Mouse (Mus musculus) cerebellum, postnatal 4 days (tissue): ENCODE measurements around the gene Mymx.
A peak's percentile ranks its signal among the peaks of the same experiment; 100 is the strongest.

Experiments
- DNase-seq, 2 experiments: peaks; one replicate each; pipeline ENCODE4 v3.0.0; 2022; ENCODE audit warnings: low spot score in 2 of 2, mixed read lengths in 1 of 2

Gene Mymx

GRCm38 (mm10) chr17:45551816-45552451, 50.0 kb downstream of the Mymx start:
- peak; percentile 76 to 90 for DNase-seq

- DNase-seq: no peak
Observed at GRCm38 (mm10) chr17:45551249-45551796, 50.6 kb downstream of the Mymx start.
